Mouse (Mus musculus) ES-Bruce4 (cell line): Measurements from ENCODE around the gene Vipas39. TPM values are rescaled to one million over a fixed set of nuclear protein-coding genes. Genes with fewer than 3 reads are reported as not detected.

Experiments
- H3K27ac ChIP-seq: 2 replicates; pipeline ENCODE4 v1.5.1; 2012; ENCODE audit warnings: low read length, inconsistent platforms; ENCODE audit not compliant: insufficient read depth
- H3K27me3 ChIP-seq: 2 replicates; pipeline ENCODE4 v1.6.1; 2012; ENCODE audit warnings: mild to moderate bottlenecking, low read length, inconsistent platforms; ENCODE audit not compliant: control insufficient read depth, poor library complexity, insufficient read depth, severe bottlenecking
- H3K36me3 ChIP-seq: 2 replicates; pipeline ENCODE4 v1.6.1; 2012; ENCODE audit warnings: inconsistent platforms, mild to moderate bottlenecking, low read length, moderate library complexity; ENCODE audit not compliant: control insufficient read depth, poor library complexity, insufficient read depth, severe bottlenecking
- H3K4me1 ChIP-seq: one replicate; pipeline ENCODE4 v1.8.1; 2011; ENCODE audit warnings: low read length; ENCODE audit not compliant: control insufficient read depth, insufficient read depth
- H3K4me3 ChIP-seq: 2 replicates; pipeline ENCODE4 v1.5.1; 2011; ENCODE audit warnings: low read depth, mild to moderate bottlenecking, low read length
- H3K9ac ChIP-seq: 2 replicates; pipeline ENCODE4 v1.6.1; 2012; ENCODE audit warnings: low read depth, mild to moderate bottlenecking, inconsistent platforms; ENCODE audit not compliant: poor library complexity, severe bottlenecking
- H3K9me3 ChIP-seq: replicated peaks from 2 replicates; pipeline ENCODE4 v1.6.1; 2012; ENCODE audit warnings: mild to moderate bottlenecking, low read length, inconsistent platforms; ENCODE audit not compliant: control insufficient read depth, poor library complexity, insufficient read depth, severe bottlenecking
- CTCF ChIP-seq: IDR thresholded peaks from one replicate; pipeline ENCODE4 v1.8.1; 2011; ENCODE audit warnings: low read depth, low read length
- EP300 ChIP-seq: IDR thresholded peaks from 2 replicates; pipeline ENCODE4 v1.6.1; 2011; ENCODE audit warnings: low read depth, low read length; ENCODE audit not compliant: insufficient read depth
- POLR2A ChIP-seq: IDR thresholded peaks from one replicate; pipeline ENCODE4 v1.8.1; 2011; ENCODE audit warnings: low read length; ENCODE audit not compliant: insufficient read depth
- polyA plus RNA-seq: library from polyadenylated mRNA; stranded (reverse); fragments of >200 nt; gene quantifications from 2 replicates; pipeline ENCODE4 v1.2.4, GENCODE M21; 2011; ENCODE audit warnings: low read depth; ENCODE audit not compliant: missing spikeins, insufficient read depth, insufficient read length

Vipas39 gene
- polyA plus RNA-seq, 1 experiment, result 33.8 TPM

- TF ChIP-seq EP300, result no peak
- TF ChIP-seq POLR2A, result no peak
- no peak for TF ChIP-seq CTCF
- Histone ChIP-seq H3K9me3 (no peaks in the 10 kb centered on the region), H3K36me3 (no peaks in the 10 kb centered on the region), H3K9ac (no peak overlapping the region), H3K4me1 (peaks cover 2% of the 10 kb centered on the region), H3K27ac (no peak overlapping the region), H3K4me3 (no peak overlapping the region), H3K27me3 (no peaks in the 10 kb centered on the region)
Observed at GRCm38 (mm10) chr12:87193008-87193407, 73.0 kb downstream of the Vipas39 start.

Other genes with a start within 250 kb of the Vipas39 start
- gene Tmem63c, start 244.9 kb downstream of the Vipas39 start, polyA plus RNA-seq, result 0.99 and 1.1 TPM in 2 replicates
- gene Ngb, start 163.7 kb downstream of the Vipas39 start, polyA plus RNA-seq, result 0.37 and 0.41 TPM in 2 replicates
- 34.2 and 40.5 TPM in 2 replicates for gene Gstz1, start 119.1 kb downstream of the Vipas39 start, polyA plus RNA-seq
- 12.9 and 15.8 TPM in 2 replicates for gene Pomt2, start 118.3 kb downstream of the Vipas39 start, polyA plus RNA-seq
- 0.44 TPM in 1 of 2 replicates, not detected in the other for gene Samd15, start 66.5 kb downstream of the Vipas39 start, polyA plus RNA-seq
- gene Tmed8, start 65.8 kb downstream of the Vipas39 start, polyA plus RNA-seq, result 13.0 and 13.4 TPM in 2 replicates
- 4.8 and 6.1 TPM in 2 replicates for gene Noxred1, start 27.5 kb downstream of the Vipas39 start, polyA plus RNA-seq
- gene Ahsa1, start 223 bp upstream of the Vipas39 start, polyA plus RNA-seq, result 195 and 198 TPM in 2 replicates
- 5.5 and 5.9 TPM in 2 replicates for gene Ism2, start 33.4 kb upstream of the Vipas39 start, polyA plus RNA-seq
- 106 and 107 TPM in 2 replicates for gene Sptlc2, start 122.1 kb upstream of the Vipas39 start, polyA plus RNA-seq
- 137 and 150 TPM in 2 replicates for gene Slirp, start 177.6 kb upstream of the Vipas39 start, polyA plus RNA-seq
- 62.5 and 64.5 TPM in 2 replicates for gene Alkbh1, start 177.8 kb upstream of the Vipas39 start, polyA plus RNA-seq
- 95.4 and 105 TPM in 2 replicates for gene Snw1, start 206.0 kb upstream of the Vipas39 start, polyA plus RNA-seq
- gene Gm5788, start 228.5 kb upstream of the Vipas39 start, polyA plus RNA-seq, result not detected in 2 replicates
- gene Gm8300, start 248.1 kb upstream of the Vipas39 start, polyA plus RNA-seq, result not detected in 2 replicates